Mouse (Mus musculus) fat pad, adult 2 months (tissue): Measurements from ENCODE around the gene Srsf10.

Source experiments
- DNase-seq: peaks from one replicate; pipeline ENCODE4 v3.0.0-alpha.2; 2011; ENCODE audit warnings: low read depth, low spot score; ENCODE audit errors: extremely low read depth

The Srsf10 gene

GRCm38 (mm10) chr4:135855536-135856222, at the start of gene Srsf10:
Gene Srsf10, plus strand, starts transcription at chr4:135855747.
- no peak for DNase-seq

DNA sequence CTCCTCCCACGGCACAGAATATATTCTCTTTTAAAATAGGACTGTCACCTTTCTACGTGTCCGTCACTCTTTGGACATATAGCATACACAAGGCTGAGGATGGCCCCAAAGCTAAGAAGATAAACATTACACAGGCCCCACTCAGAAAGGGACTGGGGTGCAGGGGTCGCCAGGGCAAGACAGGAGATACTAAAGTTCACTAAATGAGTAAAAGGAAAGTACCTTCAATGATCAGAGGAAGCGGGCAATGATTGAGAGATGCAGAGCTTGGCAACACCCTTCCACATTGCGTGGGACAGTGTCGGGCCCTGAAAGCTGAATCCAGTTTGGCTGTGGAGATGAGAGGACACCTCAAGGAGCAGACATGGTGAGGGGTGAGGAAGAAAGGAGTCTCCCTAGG, 40.7 kb upstream of the Srsf10 start:
- DNase-seq = no peak

DNA sequence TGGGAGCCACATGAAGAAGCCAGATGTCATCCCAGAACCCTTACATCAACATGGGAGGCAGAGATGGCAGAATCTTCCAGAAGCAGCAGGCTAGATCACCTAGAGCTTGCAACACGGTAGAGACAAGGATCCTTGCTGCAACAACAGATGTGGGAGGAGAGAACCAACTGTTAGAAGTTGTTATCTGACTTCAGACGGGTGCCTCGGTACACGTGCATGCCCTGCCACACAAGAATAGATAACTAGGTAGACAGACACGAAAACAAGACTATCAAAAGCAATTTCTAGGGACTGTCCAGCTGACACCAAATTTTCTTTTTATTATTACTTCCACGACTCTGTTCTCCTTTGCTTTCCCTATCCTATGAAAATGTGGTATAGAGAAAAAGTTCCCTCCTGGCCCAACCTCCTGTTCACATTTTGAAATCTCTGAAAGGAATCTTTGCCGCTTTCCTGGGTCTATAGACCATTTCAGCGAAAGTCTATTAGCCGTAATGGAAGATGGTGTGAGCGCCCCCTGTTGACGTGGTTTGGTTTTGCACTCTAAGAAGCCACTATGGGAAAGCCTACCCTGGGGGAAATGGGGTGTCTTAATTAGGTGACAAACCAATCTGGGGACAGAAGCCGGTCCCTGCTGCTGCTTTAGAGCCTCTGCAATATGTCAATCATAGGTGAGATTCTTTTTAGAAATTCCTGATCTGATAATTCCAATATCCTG, 38.5 kb upstream of the Srsf10 start:
- no peak for DNase-seq

- no peak for DNase-seq
Measured at GRCm38 (mm10) chr4:135818366-135818765, 37.2 kb upstream of the Srsf10 start.

DNA sequence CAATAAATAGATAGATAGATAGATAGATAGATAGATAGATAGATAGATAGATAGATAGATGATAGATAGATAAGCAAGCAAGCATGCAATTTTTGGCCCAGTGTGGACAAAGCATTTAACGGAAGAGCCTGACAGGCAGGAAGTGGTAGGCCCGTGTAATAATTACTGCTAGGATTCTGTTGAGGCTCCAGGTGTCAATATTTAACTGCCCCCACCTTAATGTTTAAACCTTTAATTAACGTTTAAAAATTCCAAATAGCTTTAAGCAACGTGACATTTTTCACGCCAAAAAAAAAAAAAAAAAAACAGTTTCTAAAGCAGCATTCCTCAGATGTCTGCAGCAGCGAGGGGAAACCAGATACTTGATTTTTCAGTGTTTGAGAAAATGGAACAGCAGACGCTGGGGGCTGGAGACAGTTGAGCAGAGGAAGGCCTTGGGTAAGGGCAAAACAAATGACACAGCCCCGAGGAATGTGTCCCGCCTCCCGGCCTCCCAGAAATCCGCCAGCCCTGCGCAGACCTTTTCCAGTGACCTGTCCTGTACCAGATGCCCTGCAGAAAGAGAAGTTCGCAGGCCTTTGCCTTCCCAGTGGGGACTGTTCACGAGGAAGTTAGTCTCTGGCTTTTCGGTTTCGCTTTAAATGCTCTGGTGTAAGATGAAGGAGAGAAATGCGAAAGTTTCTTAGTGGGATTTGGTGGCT, 35.6 kb upstream of the Srsf10 start:
- DNase-seq = no peak

GRCm38 (mm10) chr4:135821772-135822171, 33.8 kb upstream of the Srsf10 start:
- DNase-seq = no peak

GRCm38 (mm10) chr4:135823298-135823697, 32.2 kb upstream of the Srsf10 start:
- DNase-seq = no peak

DNA sequence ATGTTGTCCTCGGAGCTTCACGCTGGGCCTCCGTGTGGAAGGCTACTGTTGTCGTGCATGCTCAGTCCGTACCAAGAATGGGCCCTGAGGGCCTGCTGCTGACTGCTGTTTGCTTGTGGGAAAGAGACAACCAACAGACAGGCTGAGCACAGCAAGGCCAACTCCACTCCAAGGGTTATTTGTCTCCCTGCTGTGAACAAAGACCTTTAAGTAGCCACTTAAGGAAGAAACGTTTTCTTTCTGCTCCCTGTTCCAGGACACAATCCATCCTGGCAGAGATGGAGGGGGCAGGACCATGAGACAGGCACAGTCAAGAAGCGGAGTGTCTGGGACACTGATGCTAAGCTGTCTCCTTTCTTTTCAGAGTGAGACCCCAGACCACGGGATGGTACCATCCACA, 31.3 kb upstream of the Srsf10 start:
- no peak for DNase-seq

GRCm38 (mm10) chr4:135828491-135828890, 27.1 kb upstream of the Srsf10 start:
- no peak for DNase-seq

DNA sequence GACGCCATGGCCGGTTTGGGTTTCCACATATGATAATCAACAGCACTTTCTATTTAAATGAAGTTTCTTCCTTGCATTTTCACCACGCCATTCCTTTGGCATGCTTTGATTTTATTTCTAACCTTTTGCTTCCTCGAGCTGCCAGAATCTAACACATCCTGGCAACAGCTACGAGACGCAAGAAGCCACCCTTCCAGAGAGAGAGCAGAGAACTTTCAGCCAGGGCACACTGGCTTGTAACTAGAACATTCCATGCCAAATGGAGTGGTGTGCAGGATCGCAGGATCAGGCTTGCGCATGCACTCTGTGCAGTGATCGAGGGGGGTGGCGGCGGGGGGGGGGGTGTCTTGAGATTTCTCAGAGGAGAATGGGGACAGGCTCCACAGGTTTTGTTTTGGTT, 23.5 kb upstream of the Srsf10 start:
- DNase-seq = no peak

DNA sequence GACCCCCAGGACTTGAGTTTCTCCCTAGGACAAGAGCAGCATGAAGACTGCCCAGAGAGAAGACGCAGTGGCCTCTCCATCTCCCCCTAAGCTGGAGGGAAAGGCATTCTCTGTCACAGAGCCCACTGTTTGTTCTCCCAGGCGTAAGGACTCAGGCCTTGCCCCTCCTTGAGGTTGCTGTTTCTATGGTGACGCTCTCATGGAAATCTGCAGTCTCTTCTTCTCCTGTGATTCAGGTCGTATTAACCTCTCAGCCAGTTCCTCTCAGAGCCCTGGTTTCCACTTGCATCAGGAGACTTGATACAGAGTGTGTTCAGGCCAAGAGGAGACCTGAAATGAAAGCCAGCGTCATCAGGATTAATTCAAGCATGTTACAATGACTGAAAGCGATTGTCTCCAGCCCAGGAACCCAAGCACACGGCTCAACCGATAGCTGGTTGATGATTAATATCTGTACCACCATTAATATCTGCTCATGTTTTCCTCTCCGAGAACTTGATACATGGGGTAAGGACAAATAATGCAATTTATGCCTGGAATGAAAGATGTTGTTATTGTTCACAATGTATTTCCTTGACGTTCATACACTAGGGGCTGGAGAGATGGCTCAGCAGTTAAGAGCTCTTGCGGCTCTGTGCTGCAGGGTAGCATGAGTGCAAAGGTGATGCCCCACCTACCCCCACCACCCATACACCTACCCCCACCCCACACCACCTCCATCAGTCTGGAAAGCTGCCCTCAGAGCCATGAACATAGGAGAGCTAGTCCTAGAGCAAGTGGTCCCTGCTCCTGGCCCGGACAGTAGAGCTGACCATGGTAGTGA, 22.0 kb upstream of the Srsf10 start:
- DNase-seq = no peak

DNA sequence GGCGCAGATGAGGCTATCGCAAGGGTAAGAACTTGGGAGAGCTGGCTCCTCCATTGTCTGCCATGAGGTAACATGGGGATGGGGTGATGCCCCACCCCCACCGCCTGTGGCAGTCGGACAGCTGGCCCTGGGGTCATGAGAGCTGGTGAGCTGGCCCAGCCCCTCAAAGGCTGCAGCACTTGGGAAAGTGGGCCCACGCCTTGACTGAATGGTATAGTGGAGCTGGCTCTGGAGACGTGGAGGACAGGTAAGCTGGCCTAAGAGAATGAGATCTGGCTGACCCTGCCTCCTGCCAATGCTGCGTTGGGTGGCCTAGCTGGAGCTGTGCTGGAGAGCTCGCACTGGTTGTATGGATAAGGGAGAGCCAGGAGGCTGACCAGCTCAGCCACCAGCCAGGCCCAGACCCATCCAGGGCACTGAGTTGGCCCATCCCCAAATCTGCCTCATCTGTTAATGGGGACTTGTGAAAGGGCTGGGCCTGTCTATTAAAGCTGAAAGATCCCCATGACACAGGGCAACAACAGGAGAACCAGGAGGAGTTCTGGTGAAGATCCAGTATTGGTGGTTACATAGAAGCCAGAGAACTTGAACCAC, 21.3 kb upstream of the Srsf10 start:
- DNase-seq = no peak

DNA sequence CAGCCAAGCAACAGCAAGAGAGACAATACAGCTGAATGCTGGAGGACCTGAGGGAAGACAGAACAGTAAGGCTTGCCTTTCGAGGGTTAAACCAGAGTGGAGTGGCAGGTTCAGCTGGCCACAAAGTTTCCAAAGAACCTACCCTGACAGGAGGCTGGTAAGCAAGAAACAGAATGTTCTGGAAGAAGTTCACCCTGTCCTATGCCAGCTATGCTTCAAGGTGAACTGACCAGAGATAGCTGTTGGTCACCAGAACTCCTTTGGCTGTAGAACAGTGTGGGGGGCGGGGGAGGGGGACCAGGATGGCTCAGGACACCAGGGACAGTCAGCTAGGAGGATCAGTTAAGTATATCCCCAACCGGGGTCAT, 16.6 kb upstream of the Srsf10 start:
- DNase-seq = no peak

DNA sequence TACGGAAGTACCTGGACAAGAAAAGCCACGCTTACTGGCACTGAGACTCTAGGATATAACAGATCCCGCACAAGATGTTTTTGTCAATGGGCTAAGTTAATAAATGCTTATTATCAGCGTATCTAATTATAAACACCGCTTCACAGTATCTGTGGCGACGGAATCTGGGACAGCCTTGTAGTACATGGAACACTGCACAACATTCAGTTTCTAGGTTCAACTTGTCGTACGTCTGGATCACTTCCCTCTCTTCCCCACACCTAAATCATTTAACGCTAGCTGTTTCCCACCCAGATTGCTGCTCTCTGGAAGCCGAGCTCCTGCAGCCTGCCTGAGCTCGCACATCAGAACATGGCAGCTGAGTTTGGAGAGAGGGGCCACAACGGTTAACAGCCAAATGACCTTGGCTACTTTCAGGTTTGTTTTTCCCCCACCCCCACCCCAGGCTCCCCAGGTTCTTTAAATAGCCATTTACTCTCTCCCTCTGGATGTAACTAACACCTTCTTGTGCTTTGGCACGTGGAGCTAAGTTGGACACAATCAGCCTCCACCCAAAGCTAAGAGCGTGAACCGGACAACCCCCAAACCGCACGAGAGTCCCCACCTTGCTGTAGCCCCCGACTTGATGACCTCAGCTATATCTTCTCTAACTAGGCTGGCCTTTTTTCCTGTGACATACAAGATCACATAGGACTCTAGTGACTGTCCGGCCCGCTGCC, 16.1 kb upstream of the Srsf10 start:
- no peak for DNase-seq

- no peak for DNase-seq
Measured at GRCm38 (mm10) chr4:135844400-135844799, 11.1 kb upstream of the Srsf10 start.

- DNase-seq = no peak
Measured at GRCm38 (mm10) chr4:135847581-135847980, 8.0 kb upstream of the Srsf10 start.

- no peak for DNase-seq
Measured at GRCm38 (mm10) chr4:135850411-135851095, 5.0 kb upstream of the Srsf10 start.

- no peak for DNase-seq
Measured at GRCm38 (mm10) chr4:135851942-135852341, 3.6 kb upstream of the Srsf10 start.

DNA sequence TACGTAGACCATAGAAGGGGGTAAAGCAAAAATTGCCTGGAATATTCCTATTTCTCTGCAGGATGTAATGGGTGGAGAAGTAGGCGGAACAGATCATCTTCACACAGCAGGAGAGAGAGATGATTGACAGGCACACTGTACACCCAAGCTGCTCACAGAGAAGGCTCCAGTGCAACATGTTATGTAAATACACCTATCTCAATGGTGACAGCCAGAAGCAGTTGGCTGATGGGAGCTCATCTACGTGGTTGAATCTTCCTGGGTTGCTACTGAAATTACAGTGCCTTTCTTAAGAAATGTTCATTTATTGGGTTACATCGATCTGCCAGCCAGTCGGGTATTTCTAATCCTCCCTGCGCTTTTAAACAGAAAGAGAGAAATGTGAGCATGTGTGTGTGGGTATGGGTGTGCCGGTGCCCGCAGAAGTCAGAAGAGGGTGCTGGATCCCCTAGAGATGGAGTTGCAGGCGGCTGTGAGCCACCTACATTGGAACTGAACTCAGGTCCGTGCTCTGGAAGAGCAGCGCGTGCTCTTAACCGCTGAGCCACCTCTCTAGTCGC, 1.5 kb upstream of the Srsf10 start:
- DNase-seq = no peak
